Mouse (Mus musculus) liver, adult 2 months (tissue): Measurements from ENCODE around the gene Zbtb34.

Source experiments
- CTCF ChIP-seq: fragments of 200-500 bp; IDR thresholded peaks from 2 replicates; pipeline ENCODE4 v1.5.1; 2011; ENCODE audit warnings: low read depth, low read length, control low read depth
- POLR2A ChIP-seq: fragments of 200-500 bp; IDR thresholded peaks from 2 replicates; pipeline ENCODE4 v1.6.1; 2011; ENCODE audit warnings: low read length, control low read depth; ENCODE audit not compliant: insufficient read depth; ENCODE audit errors: extremely low read depth

DNA sequence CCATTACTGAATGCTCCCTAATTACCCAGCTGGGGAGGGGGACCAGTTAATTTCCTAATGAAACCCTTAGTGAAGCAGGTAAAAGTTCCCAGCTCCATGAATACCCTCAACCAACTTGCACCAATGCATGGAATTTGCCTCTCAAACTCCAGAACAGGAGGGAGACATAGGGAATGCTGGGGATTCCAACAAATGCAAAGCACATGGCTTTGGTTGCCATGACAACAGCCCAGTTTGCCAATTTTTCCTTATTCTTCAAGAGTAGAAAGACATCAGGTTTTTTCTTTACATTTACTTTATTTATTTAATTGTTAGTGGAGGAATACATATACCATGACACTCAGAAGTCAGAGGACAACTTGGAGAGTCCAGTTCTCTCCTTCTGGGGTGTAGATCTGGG, 44.8 kb upstream of the Zbtb34 start:
- TF ChIP-seq CTCF (no peak), POLR2A (no peak)
